ENCODE assay signal across 8 mouse cellular contexts in genomic region chr17:29246602-29247001, GRCm38 (mm10). TPM values are rescaled to one million over a fixed set of nuclear protein-coding genes. Genes with fewer than 3 reads are reported as not detected.
A peak's percentile ranks its signal among the peaks of the same experiment; 100 is the strongest.
DNase-seq lines count a peak whose midpoint lies in the region; ATAC-seq and TF ChIP-seq lines count a peak whose summit lies in the region.

No protein-coding gene starts in this region.

- peak; percentile 75 for ATAC-seq in forebrain, embryonic 16.5 days
- ATAC-seq in limb, embryonic 11.5 days (ENCODE audit: insufficient number of reproducible peaks, low FRiP score, low TSS enrichment, low read depth): 0 out of 2 replicates have a peak, but pooled peaks have one; percentile 65

- H3K4me2 ChIP-seq in forebrain, embryonic 16.5 days (ENCODE audit: low read length): no peak overlapping the region
- H3K4me2 ChIP-seq in limb, embryonic 11.5 days (ENCODE audit: low read depth, severe bottlenecking): no peak overlapping the region; the same call in 1 of the 2 replicates

- peak; percentile 78 for TF ChIP-seq CTCF in E14TG2a.4 (conservative IDR thresholded peaks at IDR 0.05; ENCODE audit: low read length)

- H3K4me3 ChIP-seq in E14TG2a.4 (replicated peaks; ENCODE audit: low read length): no peak overlapping the region
- no peak overlapping the region for H3K4me3 ChIP-seq in forebrain, embryonic 16.5 days (replicated peaks; ENCODE audit: low read length)
- no peak overlapping the region for H3K4me3 ChIP-seq in limb, embryonic 11.5 days (ENCODE audit: low read depth, low read length)

- DNase-seq in kidney, adult 9 months: peak; percentile 71
- DNase-seq in kidney, postnatal 4 days: no peak
- peak; percentile 49 for DNase-seq in cerebellum, adult 11-12 months
- DNase-seq in limb, embryonic 11.5 days (ENCODE audit: low spot score): peak; percentile 81
- DNase-seq in natural killer cell, adult 2 months (ENCODE audit: low spot score in 2 of 2): peak; percentile 19 to 31
- no peak for DNase-seq in spleen, adult 12 weeks (ENCODE audit: low spot score)

- H3K27ac ChIP-seq in forebrain, embryonic 16.5 days (ENCODE audit: low read length): no peak overlapping the region
- no peak overlapping the region for H3K27ac ChIP-seq in limb, embryonic 11.5 days (replicated peaks; ENCODE audit: low read depth, low read length)

- H3K36me3 ChIP-seq in E14TG2a.4 (ENCODE audit: insufficient read depth, low read length): peaks cover 41% of the 10 kb centered on the region
- peaks cover 2% of the 10 kb centered on the region; the same call in 1 of the 2 replicates for H3K36me3 ChIP-seq in forebrain, embryonic 16.5 days (ENCODE audit: control insufficient read depth, insufficient read depth)
- H3K36me3 ChIP-seq in limb, embryonic 11.5 days (ENCODE audit: control insufficient read depth, insufficient read depth, low read length): peaks cover 13% of the 10 kb centered on the region

- H3K27me3 ChIP-seq in E14TG2a.4 (ENCODE audit: insufficient read depth, low read length): peaks cover 30% of the 10 kb centered on the region
- H3K27me3 ChIP-seq in forebrain, embryonic 16.5 days (replicated peaks; ENCODE audit: control insufficient read depth, insufficient read depth, low read length): no peaks in the 10 kb centered on the region
- no peaks in the 10 kb centered on the region for H3K27me3 ChIP-seq in limb, embryonic 11.5 days (ENCODE audit: control insufficient read depth, insufficient read depth, low read length)

- peaks cover 65% of the 10 kb centered on the region for H3K4me1 ChIP-seq in E14TG2a.4 (replicated peaks; ENCODE audit: low read depth, low read length)
- peaks cover 13% of the 10 kb centered on the region for H3K4me1 ChIP-seq in forebrain, embryonic 16.5 days (replicated peaks; ENCODE audit: control insufficient read depth, insufficient read depth, low read length)
- H3K4me1 ChIP-seq in limb, embryonic 11.5 days (ENCODE audit: control insufficient read depth, insufficient read depth, low read length): peaks cover 21% of the 10 kb centered on the region

- 20% methylated on average over 5 of the region's 5 CpGs for WGBS in forebrain, embryonic 16.5 days
- 20% methylated on average over 5 of the region's 5 CpGs for WGBS in limb, embryonic 11.5 days

- no peak overlapping the region for H3K9ac ChIP-seq in forebrain, embryonic 16.5 days (replicated peaks; ENCODE audit: low read depth, low read length)
- H3K9ac ChIP-seq in limb, embryonic 11.5 days (ENCODE audit: low read length): no peak overlapping the region

- no peaks in the 10 kb centered on the region for H3K9me3 ChIP-seq in E14TG2a.4 (ENCODE audit: low read length)
- H3K9me3 ChIP-seq in forebrain, embryonic 16.5 days (ENCODE audit: control insufficient read depth, low read length): no peaks in the 10 kb centered on the region
- H3K9me3 ChIP-seq in limb, embryonic 11.5 days (ENCODE audit: control insufficient read depth, low read length): no peaks in the 10 kb centered on the region

RNA-seq across cellular contexts. Expression of gene Cpne5, which starts 8.6 kb away (rescaled TPM):
- polyA plus RNA-seq in forebrain, embryonic 16.5 days (2015; fragmentation: Nextera tagmentation; extraction: Ambion mirVana): 25.0 and 35.5 TPM in 2 replicates
- polyA plus RNA-seq in limb, embryonic 11.5 days (2014; fragmentation: Nextera tagmentation; extraction: Ambion mirVana): 3.0 and 4.1 TPM in 2 replicates

RNA-seq across cellular contexts. Expression of gene Ppil1, which starts 17.4 kb away (rescaled TPM):
- 118 and 125 TPM in 2 replicates for polyA plus RNA-seq in forebrain, embryonic 16.5 days (2015; fragmentation: Nextera tagmentation; extraction: Ambion mirVana)
- 201 and 206 TPM in 2 replicates for polyA plus RNA-seq in limb, embryonic 11.5 days (2014; fragmentation: Nextera tagmentation; extraction: Ambion mirVana)

RNA-seq across cellular contexts. Expression of gene BC004004, which starts 22.0 kb away (rescaled TPM):
- polyA plus RNA-seq in forebrain, embryonic 16.5 days (2015; fragmentation: Nextera tagmentation; extraction: Ambion mirVana): 102 and 108 TPM in 2 replicates
- polyA plus RNA-seq in limb, embryonic 11.5 days (2014; fragmentation: Nextera tagmentation; extraction: Ambion mirVana): 50.0 and 51.5 TPM in 2 replicates

Comparison
In these comparisons a context has a peak if more than half of its experiments do, and no peak if none do; other contexts are left out.
1. DNase-seq: peak in kidney, adult 9 months (single experiment), cerebellum, adult 11-12 months (single experiment), limb, embryonic 11.5 days (single experiment) and natural killer cell, adult 2 months (2 of 2); none in kidney, postnatal 4 days (0 of 2) and spleen, adult 12 weeks (single experiment).